Mouse (Mus musculus): ENCODE measurements around the gene Vegfb. TPM values are rescaled to one million over a fixed set of nuclear protein-coding genes. Genes with fewer than 3 reads are reported as not detected.

Vegfb gene
- polyA plus RNA-seq (2012; rRNA removed): 48.1 and 76.3 TPM in 2 replicates

DNA sequence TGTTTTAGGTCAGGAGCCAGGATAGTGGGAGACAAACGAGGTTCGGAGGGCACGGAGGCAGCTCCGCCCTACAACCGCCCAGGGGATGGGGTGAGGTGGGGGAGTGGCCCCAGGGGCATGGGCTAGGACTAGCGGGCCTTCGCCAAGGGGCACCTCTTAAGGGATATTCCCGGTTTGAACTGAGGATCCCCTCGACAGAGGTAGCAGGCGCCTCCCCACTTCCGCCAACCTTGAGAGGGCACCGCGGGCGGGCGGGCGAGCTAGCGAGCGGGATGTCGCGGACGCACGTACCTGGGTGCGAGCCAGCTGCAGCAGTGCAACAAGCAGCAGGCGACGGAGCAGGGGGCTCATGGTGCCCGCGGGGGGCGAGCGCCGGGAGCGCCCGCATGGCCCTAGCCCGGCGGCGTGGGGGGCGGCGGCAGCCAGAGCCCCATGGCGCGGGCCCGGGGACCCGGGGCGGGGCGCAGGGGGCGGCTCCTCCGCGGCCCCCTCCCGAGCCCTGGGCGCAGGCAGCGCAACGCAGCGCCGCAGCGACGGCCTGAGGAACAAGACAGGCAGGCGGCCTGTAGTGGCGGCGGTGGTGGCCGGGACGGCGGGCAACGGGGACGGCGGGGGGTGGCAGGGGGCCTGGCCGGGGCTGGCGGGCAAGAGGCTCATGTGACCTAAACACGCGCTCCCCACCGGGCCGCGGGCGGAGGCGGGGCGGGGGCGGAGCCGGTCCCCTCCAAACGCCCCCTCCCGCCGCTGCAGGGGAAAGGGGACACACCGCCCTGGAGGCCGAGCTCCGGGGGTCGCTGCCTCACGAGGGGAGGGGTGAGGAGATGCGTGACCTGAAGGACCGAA, at the start of gene Vegfb:
Gene Vegfb, minus strand, starts transcription at position 591 of the 843 bp plus-strand sequence.
- peak; percentile 73 for DNase-seq (ENCODE audit: low spot score)

DNA sequence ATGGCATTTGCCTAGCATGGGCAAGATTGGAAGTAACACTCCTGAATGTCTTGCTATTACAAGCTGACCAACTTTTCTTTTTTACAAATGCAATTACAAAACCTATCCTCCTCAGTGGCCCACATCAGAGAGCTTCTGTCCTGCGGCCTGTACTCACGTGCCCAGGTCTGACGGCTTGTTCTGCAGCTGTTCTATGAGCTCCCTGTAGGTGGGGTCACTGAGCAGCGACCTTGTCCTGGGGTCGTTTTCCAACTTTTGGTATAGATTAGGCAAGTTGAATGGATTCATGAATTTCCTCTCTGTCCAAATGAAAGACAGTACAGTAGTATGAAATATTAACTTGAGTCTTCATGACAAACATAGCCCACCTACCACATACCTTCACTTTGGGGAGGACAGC, 46.6 kb upstream of the Vegfb start:
- DNase-seq (ENCODE audit: low spot score): no peak

DNA sequence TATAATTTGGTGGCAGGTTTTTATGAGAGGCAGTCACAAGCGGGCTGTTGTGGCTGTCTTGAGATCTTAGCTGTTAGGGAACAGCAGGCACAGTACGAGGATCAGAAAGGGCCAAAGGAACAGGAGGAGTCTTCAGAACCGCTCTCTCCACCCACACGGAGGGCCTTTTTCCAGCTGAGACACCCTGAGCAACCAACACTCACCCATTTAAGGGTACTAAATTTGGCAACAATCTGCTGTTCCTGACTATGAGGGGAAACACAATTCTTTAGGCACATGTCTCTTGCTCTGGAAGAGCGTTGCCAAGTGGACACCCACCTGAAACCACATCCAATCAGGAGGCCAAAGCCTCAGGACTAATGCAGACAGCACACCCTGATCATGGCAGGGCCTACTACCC, 42.1 kb upstream of the Vegfb start:
- no peak for DNase-seq (ENCODE audit: low spot score)

DNA sequence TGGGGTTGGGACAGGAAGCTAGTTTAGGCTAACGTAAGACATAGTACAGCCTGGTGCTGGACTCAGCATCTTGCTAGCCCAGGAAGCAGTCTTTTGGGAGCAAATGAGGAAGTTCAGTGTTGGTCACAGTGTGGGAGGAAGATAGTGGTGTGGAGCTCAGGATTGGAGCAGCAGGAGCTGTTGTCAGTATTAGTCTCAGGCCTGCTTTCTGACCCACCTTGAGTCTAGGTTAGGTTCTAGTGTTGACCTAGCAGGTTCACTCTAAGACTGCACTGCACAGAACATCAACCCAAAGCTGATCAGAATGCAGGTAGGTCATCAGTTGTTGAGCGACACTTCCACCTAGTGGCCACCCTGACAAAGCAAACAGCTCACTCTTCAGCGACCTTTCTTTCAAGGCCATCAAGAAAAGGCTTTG, 32.8 kb upstream of the Vegfb start:
- DNase-seq (ENCODE audit: low spot score): no peak

DNA sequence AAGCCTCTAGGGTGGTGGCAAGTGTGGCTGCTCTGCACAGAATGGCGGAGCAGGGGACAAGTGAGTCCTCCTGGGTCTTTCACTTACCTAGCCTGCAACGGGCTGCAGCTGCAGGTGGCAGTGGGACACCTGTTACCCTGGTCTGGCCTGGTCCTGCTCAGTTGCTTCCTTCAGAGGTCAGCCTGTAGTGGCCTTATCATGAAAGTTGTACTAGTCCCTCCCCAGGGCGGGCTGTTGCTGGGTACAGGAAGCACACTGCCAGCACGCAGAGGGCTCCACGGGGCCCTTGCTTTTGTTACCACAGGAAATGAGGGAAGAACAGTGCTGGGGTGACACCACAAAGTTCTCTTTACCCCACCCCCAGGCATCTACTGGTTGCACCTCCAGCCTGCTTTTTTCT, 31.7 kb upstream of the Vegfb start, which contains the start of gene Fermt3:
Gene Fermt3, minus strand, starts transcription at position 279 of the 400 bp plus-strand sequence.
- DNase-seq (ENCODE audit: low spot score): no peak

DNA sequence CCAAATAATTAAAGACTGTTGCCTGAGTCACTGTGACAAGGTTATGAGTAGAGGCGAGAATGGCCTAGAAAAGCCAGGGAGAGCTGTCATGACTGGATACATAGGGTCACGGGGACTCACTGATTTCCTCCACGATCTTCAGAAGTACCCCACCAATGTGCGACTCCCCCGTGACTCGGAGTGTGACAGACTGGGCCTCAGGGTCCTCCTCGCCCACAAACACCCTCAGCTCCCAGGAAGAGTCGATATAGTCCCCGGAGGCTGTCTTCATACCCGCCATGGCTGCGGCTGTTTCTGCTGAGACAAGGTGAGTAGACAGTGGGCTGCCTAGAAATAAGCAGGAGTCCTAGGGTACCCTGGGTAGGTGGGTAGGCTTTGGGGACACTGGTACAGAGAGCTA, 31.1 kb upstream of the Vegfb start:
- no peak for DNase-seq (ENCODE audit: low spot score)

DNA sequence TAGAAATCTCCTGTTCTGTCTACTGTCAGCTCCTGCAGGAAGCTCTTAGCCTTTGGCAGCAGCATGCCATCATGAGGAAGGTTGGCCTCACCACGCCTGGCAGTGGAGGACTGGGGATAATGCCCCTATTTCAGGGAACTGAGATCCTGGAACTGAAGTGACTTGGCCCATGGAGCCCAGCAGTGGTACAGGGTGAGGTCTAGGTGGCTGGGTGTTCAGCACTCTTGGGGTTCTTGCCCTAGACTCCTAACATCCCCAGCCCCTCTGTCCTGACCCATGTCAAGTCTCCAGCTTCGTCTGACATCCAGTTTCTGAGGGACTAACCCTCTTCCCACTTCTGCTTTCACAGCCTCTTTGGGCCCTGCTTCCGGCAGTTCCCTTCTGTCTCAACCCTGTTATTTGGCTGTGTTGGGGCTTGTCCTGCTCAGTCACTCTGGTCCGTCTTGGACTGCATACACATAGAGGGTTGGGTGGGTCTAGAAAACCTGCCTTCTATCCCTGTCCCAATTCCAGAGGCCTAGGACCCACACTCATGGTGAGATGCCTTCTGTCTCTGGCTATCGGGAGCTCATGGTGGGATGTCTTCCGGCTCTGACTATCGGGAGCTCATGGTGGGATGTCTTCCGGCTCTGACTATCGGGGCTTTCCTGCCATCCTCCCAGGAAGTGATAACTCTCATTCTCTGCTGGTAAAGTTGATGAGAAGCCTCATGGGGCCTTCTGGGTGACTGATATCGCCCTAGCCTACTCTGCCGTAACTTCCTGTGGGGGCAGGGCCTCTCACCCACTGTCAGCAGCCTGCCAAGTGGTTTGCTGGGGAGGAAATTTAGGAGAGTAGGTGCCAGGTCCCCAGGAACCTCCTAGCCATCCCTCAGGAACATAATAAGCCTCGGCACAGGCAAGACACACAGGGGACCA, 30.3 kb upstream of the Vegfb start:
- DNase-seq (ENCODE audit: low spot score): no peak

DNA sequence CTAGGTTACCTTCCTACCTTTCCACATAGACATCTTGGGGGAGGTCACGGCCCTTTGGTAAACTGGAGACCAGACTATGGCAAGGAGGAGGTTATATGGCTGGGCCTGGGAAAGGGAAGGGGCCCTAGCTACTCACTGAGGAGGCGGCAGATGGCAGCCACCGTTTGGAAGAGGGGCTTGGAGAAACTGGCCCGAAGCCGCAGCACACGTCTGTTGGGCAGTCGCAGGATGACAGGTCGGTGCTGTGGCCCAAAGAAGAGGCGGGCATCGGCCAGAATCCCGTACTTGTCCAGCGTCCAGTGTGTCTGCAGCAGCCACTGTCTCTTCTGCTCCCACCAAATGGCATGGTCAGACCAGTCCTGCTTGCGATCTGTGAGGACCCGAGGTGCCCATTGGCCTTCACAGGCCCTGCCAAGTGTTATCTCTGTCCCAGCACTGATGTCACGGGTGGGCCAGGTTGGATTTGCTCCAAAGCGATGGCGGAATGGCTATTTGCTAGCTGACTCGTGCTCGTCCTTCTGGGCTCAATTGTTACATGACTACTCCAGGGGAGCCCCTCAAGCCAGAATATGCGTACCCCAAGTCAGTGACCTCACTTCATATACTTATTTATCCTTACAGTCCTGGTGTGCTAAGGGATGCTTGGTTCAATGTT, 27.2 kb upstream of the Vegfb start:
- DNase-seq (ENCODE audit: low spot score): no peak

DNA sequence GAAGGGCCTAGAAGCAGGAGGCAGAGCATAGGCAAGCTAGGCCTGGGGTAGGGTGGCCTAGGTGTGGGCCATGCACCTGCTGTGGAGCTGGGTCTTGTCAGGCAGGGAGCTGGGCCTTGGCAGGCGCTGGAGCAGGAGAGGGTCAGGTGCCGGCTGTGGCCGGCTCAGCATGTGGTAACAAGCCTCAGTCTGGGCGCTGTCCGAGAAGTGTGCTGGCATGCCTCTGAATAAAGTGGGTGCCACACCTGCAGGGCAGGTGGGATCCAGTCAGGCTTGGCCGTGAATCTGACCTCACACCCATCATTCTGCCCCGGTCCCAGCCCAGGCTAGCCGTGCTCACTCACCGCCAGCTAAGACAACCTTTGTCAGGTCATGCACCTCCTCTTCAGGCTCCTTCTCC, 26.5 kb upstream of the Vegfb start:
- DNase-seq (ENCODE audit: low spot score): no peak

DNA sequence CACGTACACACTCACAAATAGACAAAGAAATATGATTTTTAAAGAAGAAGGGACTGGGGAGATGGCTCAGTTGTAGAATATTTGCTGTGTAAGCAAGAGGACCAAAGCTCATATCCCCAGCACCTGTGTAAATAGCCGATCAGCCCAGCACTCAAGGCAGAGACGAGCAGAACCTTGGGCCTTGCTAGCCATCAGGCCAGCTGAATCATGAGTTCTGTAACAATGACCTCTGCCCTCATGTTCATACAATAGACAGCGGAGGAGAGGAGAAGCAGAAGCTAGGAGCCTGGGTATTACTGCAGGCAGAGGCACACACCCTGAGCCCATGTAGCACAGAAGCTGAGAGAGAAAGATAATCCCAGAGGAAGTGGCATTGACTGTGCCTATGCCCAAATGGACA, 25.0 kb upstream of the Vegfb start:
- DNase-seq (ENCODE audit: low spot score): no peak

DNA sequence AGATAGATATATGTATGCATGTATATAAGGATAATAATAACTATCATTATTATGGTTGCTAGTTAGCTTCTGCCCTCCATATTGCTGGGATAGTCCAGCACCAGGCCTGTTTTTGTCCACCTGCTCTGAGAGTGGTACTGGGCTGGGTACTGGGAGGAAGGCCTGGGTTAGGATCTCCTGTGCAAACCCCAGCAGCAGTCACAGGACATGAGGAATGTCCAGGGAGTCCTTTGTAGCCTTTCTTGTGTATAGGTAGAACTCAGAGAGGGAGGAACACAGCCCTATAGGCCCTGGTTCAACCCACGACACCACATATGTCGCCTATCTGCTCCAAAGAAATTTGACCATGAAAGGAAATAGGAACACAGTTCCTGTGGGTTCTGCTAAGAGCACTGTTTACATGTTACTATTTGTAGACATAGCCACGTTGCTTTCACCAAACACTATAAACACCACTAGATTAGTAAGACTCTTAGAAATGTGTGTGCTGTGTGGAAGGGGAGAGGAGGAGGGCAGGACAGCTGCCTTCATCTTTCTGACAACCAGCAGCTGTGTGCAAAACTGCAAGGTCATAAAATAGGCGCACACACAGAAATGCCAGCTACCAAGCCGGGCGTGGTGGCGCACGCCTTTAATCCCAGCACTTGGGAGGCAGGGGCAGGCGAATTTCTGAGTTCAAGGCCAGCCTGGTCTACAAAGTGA, 19.6 kb upstream of the Vegfb start:
- DNase-seq (ENCODE audit: low spot score): no peak

DNA sequence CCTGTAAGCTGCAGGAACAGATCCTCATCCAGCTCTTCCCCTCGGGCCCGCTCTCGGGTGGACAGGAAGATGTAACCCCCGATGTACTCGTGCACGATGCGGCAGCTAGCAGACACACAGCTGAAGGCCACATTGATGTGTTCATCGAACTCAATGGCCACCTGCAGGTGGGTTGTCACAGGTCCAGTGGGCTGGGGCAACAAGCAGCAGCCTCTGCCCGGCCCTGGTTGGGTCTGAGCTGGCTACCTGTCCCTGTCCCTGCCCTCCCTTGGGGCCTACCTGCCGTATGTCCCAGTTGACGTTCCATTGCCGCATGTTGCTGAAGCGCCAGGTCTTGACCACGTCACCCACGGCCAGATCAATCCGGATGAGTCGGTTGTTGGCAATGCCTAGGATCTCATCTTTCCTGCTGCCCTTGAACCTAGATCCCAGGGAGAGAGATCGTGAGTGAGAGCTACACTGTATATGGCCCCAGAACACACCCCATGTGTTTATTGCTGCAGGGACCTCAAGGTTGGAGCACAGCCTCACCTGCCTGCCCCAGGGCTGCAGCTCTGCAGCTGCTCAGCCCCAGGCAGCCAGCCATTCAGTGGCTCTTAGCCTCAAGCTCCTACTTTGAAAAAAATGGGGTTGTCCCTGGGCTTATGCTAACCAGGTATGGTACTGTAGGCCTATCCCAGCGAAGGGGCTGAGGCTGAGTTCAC, 12.1 kb upstream of the Vegfb start:
- no peak for DNase-seq (ENCODE audit: low spot score)

DNA sequence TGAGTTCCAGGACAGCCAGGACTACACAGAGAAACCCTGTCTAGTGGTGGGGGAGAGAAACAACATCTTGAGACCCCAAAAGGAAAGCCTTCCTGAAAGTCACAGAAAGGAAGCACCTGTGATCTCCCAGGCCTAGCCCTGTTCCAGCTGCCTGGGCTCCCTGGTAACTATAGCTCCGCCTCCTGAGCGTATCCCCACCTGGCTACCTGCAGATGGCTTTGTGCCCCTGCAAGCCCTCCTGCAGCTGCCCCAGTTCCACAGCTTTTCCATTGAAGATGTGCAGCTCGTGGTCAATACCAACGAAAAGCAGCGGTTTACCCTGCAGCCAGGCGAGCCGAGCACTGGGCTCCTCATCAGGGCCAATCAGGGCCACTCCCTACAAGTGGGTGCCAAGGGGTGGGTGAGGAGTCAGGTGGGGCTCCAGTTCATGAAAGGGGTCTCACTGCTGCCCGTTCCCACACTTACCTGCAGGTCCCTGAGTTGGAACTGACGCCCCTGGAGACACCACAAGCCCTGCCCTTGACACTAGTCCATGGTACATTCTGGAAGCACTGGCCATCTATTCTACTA, 10.4 kb upstream of the Vegfb start:
- DNase-seq (ENCODE audit: low spot score): no peak

DNA sequence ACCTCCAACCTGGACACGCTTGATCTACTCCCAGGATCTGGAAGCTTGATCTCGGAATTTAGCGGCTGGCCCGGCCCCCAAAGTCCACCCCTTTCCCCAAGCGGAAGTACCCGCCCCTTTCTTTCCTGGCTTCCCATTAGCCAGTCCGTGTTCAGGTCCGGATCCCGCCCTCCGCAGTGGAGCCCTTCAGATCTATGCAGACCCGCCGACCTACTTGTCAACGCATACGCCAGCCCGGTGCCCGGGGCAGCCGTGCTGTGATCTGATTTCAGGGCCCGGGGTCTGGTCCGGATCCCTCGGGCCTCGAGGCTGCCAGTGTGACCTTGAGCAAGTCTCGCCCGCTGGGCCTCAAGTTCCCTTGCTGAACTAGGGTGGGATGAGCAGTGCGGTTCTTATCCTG, 8.6 kb upstream of the Vegfb start, which contains the start of the genes Nudt22 and Trpt1:
Gene Nudt22, minus strand, starts transcription at position 112 of the 400 bp plus-strand sequence.
Gene Trpt1, plus strand, starts transcription at position 126 of the 400 bp plus-strand sequence.
- DNase-seq (ENCODE audit: low spot score): peak; percentile 76

DNA sequence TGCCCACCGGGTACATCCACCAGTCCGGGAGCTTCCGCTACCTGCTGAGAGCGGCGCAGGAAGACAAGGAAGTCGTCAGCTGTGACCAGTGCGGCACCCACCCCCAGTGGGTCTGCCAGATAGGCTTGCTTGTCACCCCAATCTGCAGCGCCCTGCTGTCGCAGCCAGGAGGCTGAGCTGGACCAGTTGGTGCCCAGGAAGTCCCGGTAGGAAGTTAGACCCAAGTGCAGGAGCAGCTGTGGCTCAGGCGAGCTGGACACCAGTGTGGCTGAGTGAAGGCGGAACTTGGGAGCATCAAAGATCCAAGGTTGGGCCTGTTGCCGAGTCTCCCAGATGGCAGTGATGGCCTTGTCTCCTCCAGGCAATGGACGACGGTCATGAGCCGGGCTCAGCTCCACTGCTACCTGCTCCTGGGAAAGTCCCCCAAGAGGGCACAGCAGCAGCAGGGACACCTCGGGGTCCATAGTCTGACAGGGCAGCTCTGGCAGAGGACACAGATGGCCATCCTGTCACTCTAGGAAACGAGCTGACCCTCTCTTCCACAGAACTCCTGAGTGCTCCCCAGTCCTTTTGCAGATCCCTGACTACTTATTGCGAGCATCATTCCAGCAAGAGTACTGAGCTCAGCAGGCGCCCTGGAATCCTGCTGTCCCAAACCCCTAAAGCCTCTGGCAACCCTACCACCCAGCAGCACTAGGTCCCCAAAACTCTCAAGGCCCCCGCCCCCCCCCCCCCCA, 8.0 kb upstream of the Vegfb start:
- DNase-seq (ENCODE audit: low spot score): no peak

DNA sequence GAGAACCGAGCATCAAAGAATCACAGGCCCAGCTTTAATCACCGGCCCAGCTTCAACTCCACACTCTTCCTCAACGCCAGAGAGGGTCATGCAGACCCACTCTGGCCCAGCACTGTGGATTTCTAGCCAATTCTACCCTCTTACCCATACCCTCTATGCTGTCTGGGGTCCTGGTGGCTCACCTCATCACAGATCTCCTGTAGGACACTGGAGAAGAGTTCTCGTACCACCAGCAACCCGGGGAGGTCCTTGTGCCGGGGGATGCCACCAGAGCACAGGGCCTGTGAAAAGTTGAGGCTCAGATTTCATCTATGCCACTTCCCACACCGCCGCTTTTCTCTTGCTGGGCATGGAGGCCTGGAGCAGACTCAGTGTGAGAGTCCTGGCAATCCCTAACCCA, 7.0 kb upstream of the Vegfb start:
- DNase-seq (ENCODE audit: low spot score): no peak

DNA sequence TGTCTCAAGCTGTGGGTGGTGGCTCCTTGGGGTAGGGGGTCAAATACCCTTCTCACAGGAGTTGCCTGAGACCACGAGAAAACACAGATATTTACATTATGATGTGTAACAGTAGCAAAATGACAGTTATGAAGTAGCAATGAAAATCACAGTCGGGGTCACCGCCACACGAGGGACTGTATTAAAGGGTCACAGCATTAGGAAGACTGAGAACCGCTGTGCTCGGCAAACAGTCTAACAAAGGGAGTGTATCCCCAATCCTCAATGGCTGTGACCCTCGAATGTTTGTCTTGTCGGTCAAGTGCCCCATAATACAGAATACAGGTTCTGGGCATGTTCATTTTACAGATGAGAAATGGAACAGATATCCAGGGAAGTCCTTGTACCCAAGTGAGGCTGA, 6.6 kb upstream of the Vegfb start:
- no peak for DNase-seq (ENCODE audit: low spot score)

DNA sequence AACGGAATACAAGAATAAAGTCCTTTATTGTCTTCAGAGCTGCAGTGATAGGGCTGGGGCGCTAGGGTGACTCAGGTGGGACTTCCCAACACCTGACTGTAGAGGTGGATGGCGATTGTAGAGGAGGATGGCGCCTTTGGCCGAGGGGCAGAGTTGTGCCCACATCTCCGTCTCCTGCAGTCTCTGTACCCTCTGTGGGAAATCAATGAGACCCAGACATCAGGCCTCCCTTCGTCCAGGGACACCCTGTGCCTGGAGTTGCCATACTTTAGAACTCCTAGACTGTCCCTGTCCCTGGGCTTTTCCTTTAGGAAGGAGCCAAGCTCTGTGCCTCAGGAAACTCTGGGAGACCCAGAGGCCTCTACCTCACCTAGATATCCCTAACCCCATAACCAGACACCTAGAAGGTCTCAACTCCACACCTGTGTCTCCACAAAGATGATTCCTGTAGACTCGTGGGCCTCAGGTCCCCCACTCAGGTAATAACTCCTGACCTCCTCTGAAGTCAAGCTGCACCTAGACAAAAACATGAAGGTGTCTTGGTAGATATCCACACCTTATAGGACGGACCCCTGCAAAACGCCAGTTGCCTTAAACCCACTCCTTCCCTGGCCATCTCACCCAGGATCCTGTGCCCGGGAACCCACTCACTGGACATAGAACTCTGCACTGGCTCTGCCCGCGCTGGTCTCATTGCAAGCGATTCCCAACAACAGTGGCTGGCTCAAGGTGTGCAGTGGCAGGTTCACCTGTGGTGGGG, 5.7 kb upstream of the Vegfb start:
- DNase-seq (ENCODE audit: low spot score): no peak
